Mouse (Mus musculus) liver, adult 2 months (tissue): ENCODE measurements around the gene Nlgn1.

Source experiments
- CTCF ChIP-seq: fragments of 200-500 bp; IDR thresholded peaks from 2 replicates; pipeline ENCODE4 v1.5.1; 2011; ENCODE audit warnings: low read depth, low read length, control low read depth
- POLR2A ChIP-seq: fragments of 200-500 bp; IDR thresholded peaks from 2 replicates; pipeline ENCODE4 v1.6.1; 2011; ENCODE audit warnings: low read length, control low read depth; ENCODE audit not compliant: insufficient read depth; ENCODE audit errors: extremely low read depth

GRCm38 (mm10) chr3:25447181-25447580 is 885.1 kb downstream of the Nlgn1 start:
- TF ChIP-seq CTCF (no peak), POLR2A (no peak)
